Mouse (Mus musculus): ENCODE data around the gene Trmt1. TPM values are rescaled to one million over a fixed set of nuclear protein-coding genes. Genes with fewer than 3 reads are reported as not detected.
A peak's percentile ranks its signal among the peaks of the same experiment; 100 is the strongest.

The Trmt1 gene
- polyA plus RNA-seq, 1 experiment from 2014 or later: 82.3 TPM

DNA sequence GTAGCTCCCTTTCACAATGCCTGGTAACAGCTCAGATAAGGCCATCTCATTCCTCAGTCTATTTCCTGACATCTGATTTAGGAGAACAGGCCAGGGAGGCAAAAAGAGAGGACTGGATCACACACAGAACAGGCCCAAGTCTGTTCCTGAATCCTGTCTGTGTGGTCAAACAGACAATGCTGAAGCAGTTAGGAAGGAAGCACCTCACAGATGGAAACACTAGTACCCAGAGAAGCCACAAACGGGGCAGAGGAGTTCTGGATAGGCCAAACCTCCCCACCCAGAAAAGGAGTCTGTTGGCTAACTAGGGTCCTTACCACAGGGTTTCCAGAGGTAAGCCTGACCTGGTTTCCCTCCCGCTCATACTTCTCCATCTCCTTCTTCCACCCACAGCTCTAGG lies 3.9 kb upstream of the Trmt1 start:
- Histone ChIP-seq H3K4me3 (ENCODE audit: low read length) (no peak overlapping the region), H3K27me3 (ENCODE audit: control insufficient read depth, insufficient read depth, low read length) (no peaks in the 10 kb centered on the region), H3K27ac (ENCODE audit: low read depth, low read length) (no peak overlapping the region), H3K4me2 (replicated peaks; ENCODE audit: low read depth, low read length) (no peak overlapping the region), H3K9me3 (ENCODE audit: control insufficient read depth, low read length) (no peaks in the 10 kb centered on the region), H3K9ac (ENCODE audit: low read depth, low read length) (no peak overlapping the region), H3K36me3 (ENCODE audit: control insufficient read depth, insufficient read depth, low read length) (peaks cover 36% of the 10 kb centered on the region; the same call in 1 of the 2 replicates), H3K4me1 (ENCODE audit: control insufficient read depth, insufficient read depth, low read length) (peaks cover 18% of the 10 kb centered on the region)
- ATAC-seq (ENCODE audit: low FRiP score, low TSS enrichment): no peak
- WGBS: 82% methylated on average over 2 of the region's 2 CpGs

DNA sequence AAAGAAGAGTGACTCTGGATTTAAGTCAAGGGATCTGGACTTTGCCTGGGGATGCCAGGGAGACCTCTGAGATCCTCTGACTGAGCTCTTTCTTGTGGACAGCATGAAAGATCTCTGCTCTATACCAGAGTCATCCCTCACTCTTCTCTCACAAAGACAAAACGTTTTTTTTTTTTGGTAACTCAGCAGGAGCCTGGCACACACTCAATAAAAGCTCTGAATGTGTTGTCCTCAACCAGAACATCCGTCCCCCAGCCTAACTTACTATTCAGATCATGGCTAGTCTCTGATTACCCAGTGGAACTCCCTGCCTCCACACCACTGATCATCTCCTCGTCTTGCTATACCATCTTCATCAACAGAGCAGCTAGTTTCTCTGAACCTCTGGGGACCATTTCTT lies 1.6 kb upstream of the Trmt1 start:
- WGBS: 80% methylated on average over 3 of the region's 3 CpGs
- Histone ChIP-seq H3K9ac (ENCODE audit: low read depth, low read length) (no peak overlapping the region), H3K4me1 (ENCODE audit: control insufficient read depth, insufficient read depth, low read length) (peaks cover 18% of the 10 kb centered on the region), H3K4me3 (ENCODE audit: low read length) (no peak overlapping the region), H3K27me3 (ENCODE audit: control insufficient read depth, insufficient read depth, low read length) (no peaks in the 10 kb centered on the region), H3K9me3 (ENCODE audit: control insufficient read depth, low read length) (no peaks in the 10 kb centered on the region), H3K27ac (ENCODE audit: low read depth, low read length) (no peak overlapping the region), H3K36me3 (ENCODE audit: control insufficient read depth, insufficient read depth, low read length) (peaks cover 33% of the 10 kb centered on the region; the same call in 1 of the 2 replicates), H3K4me2 (replicated peaks; ENCODE audit: low read depth, low read length) (no peak overlapping the region)
- no peak for ATAC-seq (ENCODE audit: low FRiP score, low TSS enrichment)

DNA sequence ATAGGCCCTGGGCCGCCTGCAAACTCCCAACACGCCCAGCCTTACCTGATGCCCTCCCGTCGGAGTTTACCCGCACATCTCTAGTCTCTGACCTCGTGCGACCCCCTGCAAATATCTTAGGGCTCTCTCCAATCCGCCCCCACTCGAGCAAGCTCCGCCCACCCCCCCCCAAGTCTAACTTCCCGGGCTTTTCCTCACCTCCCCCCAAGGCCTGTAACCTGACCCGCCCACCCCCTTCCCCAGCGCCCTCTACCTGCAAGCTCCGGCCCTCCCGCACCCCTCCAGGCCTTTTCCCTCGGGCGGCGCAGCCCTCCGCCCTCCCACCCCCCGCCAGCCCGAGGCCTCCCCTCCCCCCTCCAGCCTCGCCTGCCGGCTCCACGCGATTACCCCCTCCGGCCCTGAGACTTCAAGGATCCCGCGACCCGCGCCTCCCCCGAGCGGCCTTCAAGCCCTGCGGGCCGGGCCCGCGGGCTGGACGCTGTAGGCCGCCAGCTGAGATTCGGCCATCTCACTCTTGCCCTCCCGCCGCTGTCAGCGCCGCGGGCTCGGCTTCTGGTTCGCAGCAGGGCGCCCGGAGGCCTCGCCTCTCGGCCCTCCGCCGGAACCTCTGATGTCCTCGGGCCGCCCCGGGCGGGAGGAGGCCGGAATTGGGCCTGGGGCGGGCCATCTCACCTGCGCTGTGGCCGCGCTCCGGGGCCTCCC lies 1.0 kb downstream of the Trmt1 start:
- Histone ChIP-seq H3K36me3 (ENCODE audit: control insufficient read depth, insufficient read depth, low read length) (peaks cover 28% of the 10 kb centered on the region; the same call in 1 of the 2 replicates), H3K4me2 (replicated peaks; ENCODE audit: low read depth, low read length) (peak overlapping the region; percentile 84), H3K27me3 (ENCODE audit: control insufficient read depth, insufficient read depth, low read length) (no peaks in the 10 kb centered on the region), H3K27ac (ENCODE audit: low read depth, low read length) (peak overlapping the region; percentile 92), H3K4me1 (ENCODE audit: control insufficient read depth, insufficient read depth, low read length) (peaks cover 25% of the 10 kb centered on the region), H3K4me3 (ENCODE audit: low read length) (peak overlapping the region; percentile 91), H3K9me3 (ENCODE audit: control insufficient read depth, low read length) (no peaks in the 10 kb centered on the region), H3K9ac (ENCODE audit: low read depth, low read length) (peak overlapping the region; percentile 97)
- WGBS: under 1% methylated on average over 55 of the region's 62 CpGs
- ATAC-seq (ENCODE audit: low FRiP score, low TSS enrichment): peak; percentile 45

DNA sequence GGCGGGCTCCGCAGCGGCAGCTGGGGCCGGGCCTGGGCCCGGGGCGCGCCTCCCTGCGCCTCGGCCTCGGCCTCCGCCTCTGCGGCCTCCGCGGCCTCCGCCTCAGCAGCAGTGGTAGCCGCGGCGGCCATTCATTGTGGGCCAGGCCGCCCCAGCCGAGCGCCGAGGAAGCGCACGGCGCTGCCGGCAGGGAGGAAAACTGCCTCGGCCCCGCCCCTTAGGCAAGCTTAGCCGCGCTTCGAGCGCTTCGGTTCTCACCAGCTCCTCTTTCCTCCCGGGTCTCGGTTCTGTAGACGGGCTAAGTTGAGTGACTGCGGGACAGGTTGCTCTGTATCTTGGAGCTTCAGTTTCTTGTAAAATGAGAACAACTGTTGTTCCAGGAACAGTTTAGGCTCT lies 1.6 kb downstream of the Trmt1 start, which contains the start of gene Nacc1:
Gene Nacc1, minus strand, starts transcription at position 158 of the 396 bp plus-strand sequence.
- H3K4me2 ChIP-seq (replicated peaks; ENCODE audit: low read depth, low read length): peak within 1 kb of the TSS; percentile 84
- H3K36me3 ChIP-seq (ENCODE audit: control insufficient read depth, insufficient read depth, low read length): peaks cover 28% of the 10 kb centered on the region; the same call in 1 of the 2 replicates
- H3K4me1 ChIP-seq (ENCODE audit: control insufficient read depth, insufficient read depth, low read length): peaks cover 25% of the 10 kb centered on the region
- H3K27me3 ChIP-seq (ENCODE audit: control insufficient read depth, insufficient read depth, low read length): no peaks in the 10 kb centered on the region
- peak; percentile 82 for ATAC-seq (ENCODE audit: low FRiP score, low TSS enrichment)
- peak within 1 kb of the TSS; percentile 91 for H3K4me3 ChIP-seq (ENCODE audit: low read length)
- 1% methylated on average over 33 of the region's 37 CpGs for WGBS
- H3K9me3 ChIP-seq (ENCODE audit: control insufficient read depth, low read length): no peaks in the 10 kb centered on the region
- peak within 1 kb of the TSS; percentile 92 for H3K27ac ChIP-seq (ENCODE audit: low read depth, low read length)
- peak within 1 kb of the TSS; percentile 97 for H3K9ac ChIP-seq (ENCODE audit: low read depth, low read length)

DNA sequence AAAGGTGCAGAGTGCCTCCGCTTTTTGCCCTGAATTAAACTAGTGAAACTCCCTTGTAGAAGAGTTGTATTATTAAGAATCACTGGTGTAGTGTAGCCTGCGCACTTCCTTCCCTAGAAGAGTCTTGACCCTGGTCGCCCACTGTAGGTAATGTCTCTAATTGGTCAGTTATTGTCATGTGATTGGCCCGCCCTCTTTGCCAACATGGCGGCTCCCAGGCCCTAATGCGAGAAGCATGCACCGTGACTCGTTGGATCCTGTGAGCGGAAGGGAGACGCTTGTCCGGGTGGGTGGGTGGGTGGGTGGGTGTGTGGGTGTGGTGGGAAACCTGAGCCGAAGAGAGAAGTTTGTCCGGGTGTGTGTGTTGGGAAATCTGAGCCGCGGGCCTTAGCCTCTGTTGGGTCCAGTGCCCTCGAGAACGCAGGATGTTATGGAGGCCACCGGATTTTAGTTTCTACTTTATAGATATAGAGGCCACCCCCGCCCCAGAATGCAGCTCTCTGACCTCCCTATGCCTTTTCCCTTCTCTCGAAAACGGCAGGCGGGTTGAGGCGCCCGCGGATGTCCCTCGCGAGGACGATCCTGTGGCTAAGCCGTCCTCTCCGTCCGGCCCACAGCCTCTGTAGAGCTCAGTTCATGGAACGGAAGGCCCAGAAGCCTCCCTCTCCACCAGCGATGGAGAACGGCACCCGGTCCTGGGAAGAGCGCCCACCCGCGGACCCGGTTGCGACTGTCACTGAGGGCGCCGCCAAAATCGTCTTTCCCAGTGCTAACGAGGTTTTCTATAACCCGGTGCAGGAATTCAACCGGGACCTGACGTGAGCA lies 3.2 kb downstream of the Trmt1 start:
- peak; percentile 84 for ATAC-seq (ENCODE audit: low FRiP score, low TSS enrichment)
- Histone ChIP-seq H3K36me3 (ENCODE audit: control insufficient read depth, insufficient read depth, low read length) (peaks cover 29% of the 10 kb centered on the region; the same call in 1 of the 2 replicates), H3K9ac (ENCODE audit: low read depth, low read length) (peak overlapping the region; percentile 77), H3K9me3 (ENCODE audit: control insufficient read depth, low read length) (no peaks in the 10 kb centered on the region), H3K4me3 (ENCODE audit: low read length) (peak overlapping the region; percentile 78), H3K4me1 (ENCODE audit: control insufficient read depth, insufficient read depth, low read length) (peaks cover 25% of the 10 kb centered on the region), H3K4me2 (replicated peaks; ENCODE audit: low read depth, low read length) (peak overlapping the region; percentile 85), H3K27ac (ENCODE audit: low read depth, low read length) (peak overlapping the region; percentile 43; the same call in 1 of the 2 replicates), H3K27me3 (ENCODE audit: control insufficient read depth, insufficient read depth, low read length) (no peaks in the 10 kb centered on the region)
- under 1% methylated on average over 47 of the region's 47 CpGs for WGBS

DNA sequence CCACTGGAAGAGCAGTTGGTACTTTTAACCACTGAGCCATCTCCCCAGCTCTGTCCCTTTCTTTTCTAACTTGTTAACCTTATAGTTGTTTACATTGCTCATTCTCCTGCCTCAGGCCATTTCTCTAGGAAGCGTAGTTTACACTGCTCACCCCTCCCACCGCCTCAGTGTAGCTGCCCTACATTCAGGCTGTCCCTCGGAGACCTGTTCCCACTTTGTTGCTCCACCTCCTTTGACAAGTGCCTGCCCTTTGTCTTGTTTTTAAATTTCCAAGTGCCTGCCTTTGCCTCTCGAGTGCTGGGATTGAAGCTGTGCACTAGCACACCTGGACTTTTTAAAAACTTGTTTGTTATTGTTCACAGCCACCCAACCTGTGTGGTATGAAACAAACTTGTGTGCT lies 7.2 kb downstream of the Trmt1 start:
- no peak overlapping the region for H3K4me3 ChIP-seq (ENCODE audit: low read length)
- no peaks in the 10 kb centered on the region for H3K9me3 ChIP-seq (ENCODE audit: control insufficient read depth, low read length)
- H3K27me3 ChIP-seq (ENCODE audit: control insufficient read depth, insufficient read depth, low read length): no peaks in the 10 kb centered on the region
- no peak for ATAC-seq (ENCODE audit: low FRiP score, low TSS enrichment)
- 69% methylated on average over 4 of the region's 4 CpGs for WGBS
- H3K9ac ChIP-seq (ENCODE audit: low read depth, low read length): no peak overlapping the region
- H3K4me1 ChIP-seq (ENCODE audit: control insufficient read depth, insufficient read depth, low read length): peaks cover 7% of the 10 kb centered on the region; the same call in 1 of the 2 replicates
- H3K36me3 ChIP-seq (ENCODE audit: control insufficient read depth, insufficient read depth, low read length): peaks cover 60% of the 10 kb centered on the region
- no peak overlapping the region for H3K27ac ChIP-seq (ENCODE audit: low read depth, low read length)
- no peak overlapping the region for H3K4me2 ChIP-seq (replicated peaks; ENCODE audit: low read depth, low read length)

DNA sequence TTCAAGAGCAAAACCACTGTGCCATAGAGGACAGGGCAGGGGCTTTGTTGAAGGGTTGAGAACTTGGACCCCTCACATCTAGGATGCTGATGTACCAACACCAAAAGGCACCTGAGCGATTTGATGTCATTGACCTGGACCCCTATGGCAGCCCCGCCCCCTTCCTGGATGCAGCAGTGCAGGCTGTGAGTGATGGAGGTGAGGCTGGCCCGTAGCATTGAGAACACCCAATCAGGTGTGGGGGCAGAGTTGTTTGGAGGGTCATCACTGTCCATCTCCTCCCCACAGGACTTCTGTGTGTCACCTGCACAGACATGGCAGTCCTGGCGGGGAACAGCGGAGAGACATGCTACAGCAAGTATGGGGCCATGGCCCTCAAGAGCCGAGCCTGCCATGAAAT lies 9.0 kb downstream of the Trmt1 start:
- Histone ChIP-seq H3K9ac (ENCODE audit: low read depth, low read length) (no peak overlapping the region), H3K4me1 (ENCODE audit: control insufficient read depth, insufficient read depth, low read length) (peaks cover 3% of the 10 kb centered on the region; the same call in 1 of the 2 replicates), H3K27me3 (ENCODE audit: control insufficient read depth, insufficient read depth, low read length) (no peaks in the 10 kb centered on the region), H3K4me3 (ENCODE audit: low read length) (no peak overlapping the region), H3K36me3 (ENCODE audit: control insufficient read depth, insufficient read depth, low read length) (peaks cover 73% of the 10 kb centered on the region), H3K9me3 (ENCODE audit: control insufficient read depth, low read length) (no peaks in the 10 kb centered on the region), H3K27ac (ENCODE audit: low read depth, low read length) (no peak overlapping the region), H3K4me2 (replicated peaks; ENCODE audit: low read depth, low read length) (no peak overlapping the region)
- 94% methylated on average over 6 of the region's 6 CpGs for WGBS
- no peak for ATAC-seq (ENCODE audit: low FRiP score, low TSS enrichment)

DNA sequence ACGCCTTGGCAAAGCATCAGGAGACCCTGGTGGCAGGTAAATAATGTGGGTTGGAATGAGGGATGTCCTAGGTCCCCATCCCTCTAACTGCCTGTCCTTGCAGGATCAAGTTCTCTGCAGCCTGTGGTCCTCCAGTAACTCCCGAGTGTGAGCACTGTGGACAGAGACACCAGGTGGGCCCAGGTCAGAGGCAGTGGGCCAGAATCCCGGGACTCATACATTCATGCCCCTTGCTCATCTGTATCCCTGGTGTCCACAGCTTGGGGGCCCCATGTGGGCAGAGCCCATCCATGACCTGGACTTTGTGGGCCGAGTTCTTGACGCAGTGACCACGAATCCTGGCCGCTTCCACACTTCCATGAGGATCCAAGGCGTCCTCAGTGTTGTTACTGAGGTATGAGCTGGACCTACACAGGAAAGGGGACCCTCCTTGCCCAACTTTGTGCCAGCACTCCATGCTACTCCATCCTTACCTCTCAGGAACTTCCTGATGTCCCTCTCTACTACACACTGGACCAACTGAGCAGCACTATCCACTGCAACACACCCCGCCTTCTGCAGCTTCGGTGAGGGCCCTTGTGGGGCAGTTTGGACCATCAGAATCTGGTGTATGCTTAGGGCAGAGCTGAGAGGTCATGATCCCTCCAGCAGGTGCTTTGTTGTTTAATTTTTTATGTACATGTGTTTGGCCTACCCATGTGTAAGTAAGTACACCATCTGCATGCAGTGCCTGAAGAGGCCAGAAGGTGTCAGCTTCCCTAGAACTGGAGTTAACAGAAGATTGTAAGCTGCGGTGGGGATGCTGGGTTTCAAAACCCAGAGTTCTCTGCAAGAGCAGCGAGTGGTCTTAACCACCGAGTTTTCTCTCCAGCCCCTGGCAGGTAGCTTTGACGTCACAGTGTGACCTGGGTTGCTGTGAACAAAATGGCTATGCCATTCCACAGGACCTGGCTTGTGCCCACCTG lies 11.3 kb downstream of the Trmt1 start:
- H3K27me3 ChIP-seq (ENCODE audit: control insufficient read depth, insufficient read depth, low read length): peaks cover 12% of the 10 kb centered on the region
- no peak overlapping the region for H3K27ac ChIP-seq (ENCODE audit: low read depth, low read length)
- H3K9ac ChIP-seq (ENCODE audit: low read depth, low read length): no peak overlapping the region
- H3K9me3 ChIP-seq (ENCODE audit: control insufficient read depth, low read length): no peaks in the 10 kb centered on the region
- ATAC-seq (ENCODE audit: low FRiP score, low TSS enrichment): no peak
- H3K4me3 ChIP-seq (ENCODE audit: low read length): no peak overlapping the region
- WGBS: 89% methylated on average over 14 of the region's 14 CpGs
- peaks cover 58% of the 10 kb centered on the region for H3K36me3 ChIP-seq (ENCODE audit: control insufficient read depth, insufficient read depth, low read length)
- H3K4me1 ChIP-seq (ENCODE audit: control insufficient read depth, insufficient read depth, low read length): peaks cover 6% of the 10 kb centered on the region; the same call in 1 of the 2 replicates
- H3K4me2 ChIP-seq (replicated peaks; ENCODE audit: low read depth, low read length): no peak overlapping the region

Measured in kidney, embryonic 14.5 days (tissue).